Mouse (Mus musculus) heart, embryonic 12.5 days (tissue): Measurements from ENCODE around the gene Rsph14. TPM values are rescaled to one million over a fixed set of nuclear protein-coding genes. Genes with fewer than 3 reads are reported as not detected.
A peak's percentile ranks its signal among the peaks of the same experiment; 100 is the strongest.

Experiments used
- ATAC-seq: fragments of 200-750 bp; cut with Nextera tagmentation; 2 replicates; pipeline ENCODE4 v1.8.0; 2017; ENCODE audit warnings: moderate TSS enrichment, moderate library complexity; ENCODE audit not compliant: insufficient number of reproducible peaks, low FRiP score
- H3K27ac ChIP-seq: fragments of 300-500 bp; sonication (generic); 2 replicates; pipeline ENCODE4 v1.5.1; 2016; ENCODE audit warnings: mild to moderate bottlenecking, moderate library complexity; ENCODE audit not compliant: poor library complexity, severe bottlenecking
- H3K27me3 ChIP-seq: fragments of 300-500 bp; sonication (generic); replicated peaks from 2 replicates; pipeline ENCODE4 v1.6.1; 2016; ENCODE audit warnings: mild to moderate bottlenecking, moderate library complexity
- H3K36me3 ChIP-seq: fragments of 300-500 bp; sonication (generic); 2 replicates; pipeline ENCODE4 v1.6.1; 2016; ENCODE audit warnings: mild to moderate bottlenecking, moderate library complexity
- H3K4me1 ChIP-seq: fragments of 300-500 bp; sonication (generic); replicated peaks from 2 replicates; pipeline ENCODE4 v1.6.1; 2016; ENCODE audit warnings: mild to moderate bottlenecking
- H3K4me2 ChIP-seq: fragments of 300-500 bp; sonication (generic); 2 replicates; pipeline ENCODE4 v1.6.1; 2016; ENCODE audit warnings: mild to moderate bottlenecking, moderate library complexity
- H3K4me3 ChIP-seq: fragments of 300-500 bp; sonication (generic); 2 replicates; pipeline ENCODE4 v1.5.1; 2016; ENCODE audit warnings: mild to moderate bottlenecking
- H3K9ac ChIP-seq: fragments of 300-500 bp; sonication (generic); 2 replicates; pipeline ENCODE4 v1.6.1; 2016; ENCODE audit warnings: mild to moderate bottlenecking, moderate library complexity
- H3K9me3 ChIP-seq: fragments of 300-500 bp; sonication (generic); replicated peaks from 2 replicates; pipeline ENCODE4 v1.6.1; 2016; ENCODE audit warnings: mild to moderate bottlenecking, moderate library complexity
- WGBS: fragments of 180-500 bp; shearing (Covaris S2); methylation state at CpG from one replicate; pipeline ENCODE4 v1.1.7; 2016; 5-methylcytosine and 5-hydroxymethylcytosine counted together
- polyA plus RNA-seq: library from polyadenylated mRNA; unstranded; fragments of >200 nt; fragmentation: Nextera tagmentation; extraction: Ambion mirVana; gene quantifications from 2 replicates; pipeline ENCODE4 v1.2.1, GENCODE M21; 2016

Gene Rsph14
- polyA plus RNA-seq, 1 experiment from 2014 or later = not detected

- WGBS = 70% methylated on average over 8 of the region's 8 CpGs
- Histone ChIP-seq H3K27ac (no peak overlapping the region), H3K36me3 (no peaks in the 10 kb centered on the region)
Measured at GRCm38 (mm10) chr10:75026491-75026890, 5.9 kb downstream of the Rsph14 start.

GRCm38 (mm10) chr10:75021138-75021537 lies 11.2 kb downstream of the Rsph14 start:
- no peaks in the 10 kb centered on the region for H3K4me1 ChIP-seq
- no peak overlapping the region for H3K4me2 ChIP-seq
- ATAC-seq = no peak
- no peak overlapping the region for H3K9ac ChIP-seq
- 11% methylated on average over 6 of the region's 6 CpGs for WGBS
- no peaks in the 10 kb centered on the region for H3K36me3 ChIP-seq
- no peak overlapping the region for H3K4me3 ChIP-seq
- H3K27ac ChIP-seq = no peak overlapping the region
- H3K9me3 ChIP-seq = 0 out of 2 replicates have a peak, but pooled peaks cover 9% of the 10 kb centered on the region
- peaks cover 7% of the 10 kb centered on the region; the same call in 1 of the 2 replicates for H3K27me3 ChIP-seq

More at GRCm38 (mm10) chr10:75026491-75026890, 5.9 kb downstream of the Rsph14 start:
- Histone ChIP-seq H3K4me3 (no peak overlapping the region), H3K27me3 (peaks cover 3% of the 10 kb centered on the region; the same call in 1 of the 2 replicates), H3K9me3 (0 out of 2 replicates have a peak, but pooled peaks cover 9% of the 10 kb centered on the region), H3K4me2 (no peak overlapping the region), H3K9ac (no peak overlapping the region), H3K4me1 (no peaks in the 10 kb centered on the region)
- no peak for ATAC-seq

- Histone ChIP-seq H3K4me2 (no peak overlapping the region), H3K4me1 (no peaks in the 10 kb centered on the region), H3K36me3 (no peaks in the 10 kb centered on the region), H3K27ac (no peak overlapping the region), H3K9ac (no peak overlapping the region), H3K4me3 (no peak overlapping the region), H3K9me3 (0 out of 2 replicates have a peak, but pooled peaks cover 9% of the 10 kb centered on the region), H3K27me3 (peaks cover 7% of the 10 kb centered on the region; the same call in 1 of the 2 replicates)
- ATAC-seq = no peak
- WGBS = 62% methylated on average over 2 of the region's 2 CpGs
Measured at GRCm38 (mm10) chr10:75020271-75020670, 12.1 kb downstream of the Rsph14 start.

DNA sequence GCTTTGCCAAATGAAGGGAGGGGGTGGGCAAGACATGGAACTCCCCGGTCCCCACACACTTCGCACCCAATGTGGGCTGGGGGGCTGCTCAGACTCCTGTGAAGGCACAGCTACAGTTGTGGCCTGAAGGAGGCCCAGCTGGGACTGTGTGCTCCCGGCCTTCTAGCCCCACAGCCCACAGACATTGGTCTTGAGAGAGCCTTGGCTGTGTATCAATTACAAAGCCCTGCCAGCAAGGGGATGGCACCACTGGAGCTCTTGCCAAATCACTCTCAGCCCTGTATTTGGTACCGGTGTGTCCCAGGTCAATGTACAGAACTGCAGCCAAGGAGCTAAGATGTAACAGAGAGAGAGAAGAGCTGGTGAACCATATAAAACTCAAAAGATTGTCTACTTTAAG lies 15.9 kb downstream of the Rsph14 start:
- no peak overlapping the region for H3K27ac ChIP-seq
- no peak overlapping the region for H3K9ac ChIP-seq
- no peaks in the 10 kb centered on the region for H3K36me3 ChIP-seq
- no peaks in the 10 kb centered on the region for H3K9me3 ChIP-seq
- H3K27me3 ChIP-seq = peaks cover 9% of the 10 kb centered on the region
- ATAC-seq = no peak
- 88% methylated on average over 4 of the region's 4 CpGs for WGBS
- no peak overlapping the region for H3K4me3 ChIP-seq
- no peaks in the 10 kb centered on the region for H3K4me1 ChIP-seq
- H3K4me2 ChIP-seq = no peak overlapping the region

- H3K27ac ChIP-seq = no peak overlapping the region
- H3K9me3 ChIP-seq = no peaks in the 10 kb centered on the region
- WGBS = 72% methylated on average over 14 of the region's 14 CpGs
- no peak for ATAC-seq
- H3K4me3 ChIP-seq = no peak overlapping the region
- H3K4me1 ChIP-seq = no peaks in the 10 kb centered on the region
- no peak overlapping the region for H3K4me2 ChIP-seq
- no peak overlapping the region for H3K9ac ChIP-seq
- no peaks in the 10 kb centered on the region for H3K36me3 ChIP-seq
- H3K27me3 ChIP-seq = peaks cover 5% of the 10 kb centered on the region; the same call in 1 of the 2 replicates
Measured at GRCm38 (mm10) chr10:75015465-75015864, 16.9 kb downstream of the Rsph14 start.

- Histone ChIP-seq H3K9ac (no peak overlapping the region), H3K27me3 (peaks cover 21% of the 10 kb centered on the region), H3K36me3 (no peaks in the 10 kb centered on the region), H3K9me3 (no peaks in the 10 kb centered on the region), H3K27ac (no peak overlapping the region), H3K4me1 (0 out of 2 replicates have a peak, but pooled peaks cover 9% of the 10 kb centered on the region), H3K4me3 (no peak overlapping the region), H3K4me2 (no peak overlapping the region)
- no peak for ATAC-seq
- 86% methylated on average over 15 of the region's 15 CpGs for WGBS
Measured at GRCm38 (mm10) chr10:75010704-75011103, 21.7 kb downstream of the Rsph14 start.

DNA sequence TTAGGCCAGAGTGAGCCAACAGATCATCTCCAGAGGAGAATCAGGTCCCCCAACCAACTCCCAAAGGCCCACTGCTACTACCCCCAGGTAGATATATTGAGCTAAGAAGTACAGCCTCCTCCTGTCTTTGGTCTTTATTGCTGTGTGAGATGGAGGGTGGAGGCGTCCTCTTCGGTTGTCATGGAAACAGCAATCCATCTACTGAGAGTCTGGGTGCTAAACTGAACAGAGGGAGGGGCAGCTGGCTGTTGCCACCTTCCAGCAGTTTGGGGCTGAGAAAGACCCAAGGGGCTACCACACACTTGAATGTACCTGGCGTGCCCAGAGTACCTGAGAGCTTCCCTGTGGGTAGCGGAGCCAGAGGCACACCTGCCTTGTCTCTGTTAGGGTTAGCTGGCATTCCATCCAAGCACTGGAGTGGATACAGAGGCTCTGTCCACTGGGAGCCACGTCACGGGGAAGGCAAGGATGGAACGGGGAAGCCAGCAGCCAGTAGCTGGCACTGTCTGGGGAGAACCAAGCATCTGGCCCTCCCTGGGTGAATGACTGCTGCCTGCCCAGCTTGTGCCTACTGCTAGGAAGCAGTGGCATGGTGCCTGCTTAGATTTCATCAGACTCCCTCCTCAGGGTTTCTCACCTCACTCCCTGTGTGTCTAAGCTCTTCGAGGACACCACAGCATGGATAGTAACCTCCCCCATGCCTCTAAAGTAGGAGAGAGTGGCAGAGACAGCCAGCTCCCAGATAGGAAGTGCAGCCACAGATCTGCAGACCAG lies 25.3 kb downstream of the Rsph14 start:
- no peak overlapping the region for H3K27ac ChIP-seq
- H3K36me3 ChIP-seq = no peaks in the 10 kb centered on the region
- 0 out of 2 replicates have a peak, but pooled peaks cover 16% of the 10 kb centered on the region for H3K4me1 ChIP-seq
- H3K4me2 ChIP-seq = no peak overlapping the region
- H3K9ac ChIP-seq = no peak overlapping the region
- peaks cover 26% of the 10 kb centered on the region for H3K27me3 ChIP-seq
- no peak overlapping the region for H3K4me3 ChIP-seq
- no peak for ATAC-seq
- H3K9me3 ChIP-seq = no peaks in the 10 kb centered on the region
- 57% methylated on average over 8 of the region's 8 CpGs for WGBS

- H3K4me3 ChIP-seq = no peak overlapping the region
- H3K4me1 ChIP-seq = 0 out of 2 replicates have a peak, but pooled peaks cover 16% of the 10 kb centered on the region
- no peak for ATAC-seq
- no peak overlapping the region for H3K27ac ChIP-seq
- WGBS = 40% methylated on average over 3 of the region's 3 CpGs
- H3K9ac ChIP-seq = no peak overlapping the region
- peaks cover 28% of the 10 kb centered on the region for H3K27me3 ChIP-seq
- no peak overlapping the region for H3K4me2 ChIP-seq
- no peaks in the 10 kb centered on the region for H3K9me3 ChIP-seq
- H3K36me3 ChIP-seq = no peaks in the 10 kb centered on the region
Measured at GRCm38 (mm10) chr10:75004067-75004466, 28.3 kb downstream of the Rsph14 start.

- no peak for ATAC-seq
- no peaks in the 10 kb centered on the region for H3K9me3 ChIP-seq
- H3K4me3 ChIP-seq = no peak overlapping the region
- 89% methylated on average over 8 of the region's 8 CpGs for WGBS
- no peak overlapping the region for H3K27ac ChIP-seq
- no peak overlapping the region for H3K4me2 ChIP-seq
- no peak overlapping the region for H3K9ac ChIP-seq
- H3K27me3 ChIP-seq = peaks cover 23% of the 10 kb centered on the region; the same call in 1 of the 2 replicates
- H3K4me1 ChIP-seq = peaks cover 8% of the 10 kb centered on the region; the same call in 1 of the 2 replicates
- H3K36me3 ChIP-seq = no peaks in the 10 kb centered on the region
Measured at GRCm38 (mm10) chr10:75001391-75001790, 31.0 kb downstream of the Rsph14 start.

- Histone ChIP-seq H3K27ac (no peak overlapping the region), H3K9ac (peak overlapping the region; percentile 53), H3K4me1 (peaks cover 36% of the 10 kb centered on the region)
Measured at GRCm38 (mm10) chr10:74995377-74995776, 37.0 kb downstream of the Rsph14 start.

GRCm38 (mm10) chr10:74994863-74995262 lies 37.5 kb downstream of the Rsph14 start:
- peaks cover 6% of the 10 kb centered on the region for H3K9me3 ChIP-seq
- no peak overlapping the region for H3K27ac ChIP-seq
- peaks cover 36% of the 10 kb centered on the region for H3K4me1 ChIP-seq
- H3K4me2 ChIP-seq = peak overlapping the region; percentile 71
- peak; percentile 40; the same call in 1 of the 2 replicates for ATAC-seq
- H3K36me3 ChIP-seq = no peaks in the 10 kb centered on the region
- no peak overlapping the region for H3K9ac ChIP-seq
- peaks cover 34% of the 10 kb centered on the region for H3K27me3 ChIP-seq
- 16% methylated on average over 5 of the region's 5 CpGs for WGBS
- H3K4me3 ChIP-seq = peak overlapping the region; percentile 28

More at GRCm38 (mm10) chr10:74995377-74995776, 37.0 kb downstream of the Rsph14 start:
- Histone ChIP-seq H3K4me3 (peak overlapping the region; percentile 28), H3K4me2 (peak overlapping the region; percentile 71), H3K27me3 (peaks cover 34% of the 10 kb centered on the region), H3K36me3 (no peaks in the 10 kb centered on the region), H3K9me3 (peaks cover 6% of the 10 kb centered on the region)
- 0 out of 2 replicates have a peak, but pooled peaks have one; percentile 16 for ATAC-seq
- WGBS = 7% methylated on average over 17 of the region's 17 CpGs
